Mouse (Mus musculus) forebrain, embryonic 10.5 days (tissue): ENCODE measurements around the gene Nek4. TPM values are rescaled to one million over a fixed set of nuclear protein-coding genes. Genes with fewer than 3 reads are reported as not detected.

Experiments used
- DNase-seq: peaks from one replicate; pipeline ENCODE4 v3.0.0-alpha.2; 2017; ENCODE audit warnings: low spot score; ENCODE audit errors: extremely low spot score
- H3K27ac ChIP-seq: fragments of 300-500 bp; sonication (generic); 2 replicates; pipeline ENCODE4 v1.5.1; 2016; ENCODE audit warnings: mild to moderate bottlenecking
- H3K27me3 ChIP-seq: fragments of 300-500 bp; sonication (generic); 2 replicates; pipeline ENCODE4 v1.6.1; 2016; ENCODE audit warnings: mild to moderate bottlenecking; ENCODE audit not compliant: poor library complexity, severe bottlenecking
- H3K36me3 ChIP-seq: fragments of 300-500 bp; sonication (generic); replicated peaks from 2 replicates; pipeline ENCODE4 v1.6.1; 2016; ENCODE audit warnings: mild to moderate bottlenecking, moderate library complexity
- H3K4me1 ChIP-seq: fragments of 300-500 bp; sonication (generic); 2 replicates; pipeline ENCODE4 v1.6.1; 2016
- H3K4me3 ChIP-seq: fragments of 300-500 bp; sonication (generic); 2 replicates; pipeline ENCODE4 v1.5.1; 2016; ENCODE audit warnings: mild to moderate bottlenecking, moderate library complexity
- H3K9me3 ChIP-seq: fragments of 300-500 bp; sonication (generic); 2 replicates; pipeline ENCODE4 v1.6.1; 2016; ENCODE audit warnings: mild to moderate bottlenecking, moderate library complexity
- WGBS: fragments of 180-500 bp; shearing (Covaris S2); methylation state at CpG from one replicate; pipeline ENCODE4 v1.1.7; 2016; 5-methylcytosine and 5-hydroxymethylcytosine counted together
- polyA plus RNA-seq: library from polyadenylated mRNA; unstranded; fragments of >200 nt; fragmentation: Nextera tagmentation; extraction: Ambion mirVana; gene quantifications from 2 replicates; pipeline ENCODE4 v1.2.1, GENCODE M21; 2016

The Nek4 gene
- polyA plus RNA-seq, 1 experiment from 2014 or later: 25.7 TPM

GRCm38 (mm10) chr14:31025785-31026184 lies 74.6 kb downstream of the Nek4 start:
- 80% methylated on average over 3 of the region's 3 CpGs for WGBS
- no peak for DNase-seq
- H3K27ac ChIP-seq: no peak overlapping the region
- no peak overlapping the region for H3K4me3 ChIP-seq
- peaks cover 6% of the 10 kb centered on the region for H3K4me1 ChIP-seq
- no peaks in the 10 kb centered on the region for H3K9me3 ChIP-seq
- no peaks in the 10 kb centered on the region for H3K27me3 ChIP-seq
- H3K36me3 ChIP-seq: peaks cover 94% of the 10 kb centered on the region

Other genes with a start within 250 kb of the Nek4 start
- 22.6 and 23.6 TPM in 2 replicates for gene Sfmbt1, start 236.5 kb upstream of the Nek4 start, polyA plus RNA-seq
- gene Tmem110, start 125.8 kb upstream of the Nek4 start, polyA plus RNA-seq: 21.9 and 22.8 TPM in 2 replicates
- 0.22 and 0.49 TPM in 2 replicates for gene Mustn1, start 72.2 kb upstream of the Nek4 start, polyA plus RNA-seq
- gene Itih4, start 64.9 kb upstream of the Nek4 start, polyA plus RNA-seq: not detected in 2 replicates
- 0.17 and 0.32 TPM in 2 replicates for gene Itih3, start 27.6 kb upstream of the Nek4 start, polyA plus RNA-seq
- not detected in 2 replicates for gene Itih1, start 8.1 kb upstream of the Nek4 start, polyA plus RNA-seq
- 45.1 and 45.8 TPM in 2 replicates for gene Glt8d1, start 50.0 kb downstream of the Nek4 start, polyA plus RNA-seq
- 261 and 264 TPM in 2 replicates for gene Spcs1, start 50.3 kb downstream of the Nek4 start, polyA plus RNA-seq
- gene Pbrm1, start 67.8 kb downstream of the Nek4 start, polyA plus RNA-seq: 144 TPM in 2 replicates
- gene Gnl3, start 67.8 kb downstream of the Nek4 start, polyA plus RNA-seq: 133 and 152 TPM in 2 replicates
- 58.3 and 58.8 TPM in 2 replicates for gene Smim4, start 177.6 kb downstream of the Nek4 start, polyA plus RNA-seq
- 558 and 609 TPM in 2 replicates for gene Nt5dc2, start 179.7 kb downstream of the Nek4 start, polyA plus RNA-seq
- gene Stab1, start 217.3 kb downstream of the Nek4 start, polyA plus RNA-seq: 20.7 and 21.6 TPM in 2 replicates